Mouse (Mus musculus): ENCODE data around the gene Stat5b. TPM values are rescaled to one million over a fixed set of nuclear protein-coding genes. Genes with fewer than 3 reads are reported as not detected.
A peak's percentile ranks its signal among the peaks of the same experiment; 100 is the strongest.

Stat5b gene
- total RNA-seq, 1 experiment from 2014 or later, result 66.2 TPM

DNA sequence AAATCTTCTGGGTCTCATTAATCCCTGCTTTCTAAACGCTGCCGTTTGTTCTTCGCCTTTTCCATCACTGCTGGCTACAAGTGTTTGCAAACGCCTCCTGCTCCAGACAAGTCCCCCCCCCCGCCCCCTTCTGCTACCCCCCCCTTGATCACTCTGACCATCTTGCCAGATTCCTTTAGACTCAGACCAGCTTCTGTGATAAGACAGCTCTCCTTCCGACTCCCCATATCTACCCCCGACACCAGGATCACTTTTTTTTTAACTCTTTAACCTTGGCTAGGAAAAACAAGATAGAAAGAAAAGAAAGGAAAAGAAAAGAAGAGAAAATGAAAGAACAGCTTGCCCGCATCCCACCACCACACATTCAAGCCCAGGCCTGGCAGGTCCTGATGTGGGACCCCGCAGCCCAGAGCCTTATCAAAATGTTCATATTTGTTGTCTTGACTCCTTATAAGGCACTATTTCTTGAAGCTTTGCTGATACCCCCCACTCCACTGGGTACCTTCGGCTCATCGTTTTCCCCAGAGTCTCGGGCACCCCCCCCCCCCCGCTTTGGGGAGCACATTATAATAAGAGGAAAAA, 977 bp downstream of the Stat5b start:
- ATAC-seq (replicated peaks in 1 of 2; ENCODE audit: insufficient read depth in 1 of 2, low FRiP score in 2 of 2, low TSS enrichment in 1 of 2, low read depth in 1 of 2, poor library complexity in 2 of 2, severe bottlenecking in 2 of 2), result no peak

GRCm38 (mm10) chr11:100848789-100849379, 1.6 kb downstream of the Stat5b start:
- no peak for ATAC-seq (replicated peaks in 1 of 2; ENCODE audit: insufficient read depth in 1 of 2, low FRiP score in 2 of 2, low TSS enrichment in 1 of 2, low read depth in 1 of 2, poor library complexity in 2 of 2, severe bottlenecking in 2 of 2)

- ATAC-seq (replicated peaks in 1 of 2; ENCODE audit: insufficient read depth in 1 of 2, low FRiP score in 2 of 2, low TSS enrichment in 1 of 2, low read depth in 1 of 2, poor library complexity in 2 of 2, severe bottlenecking in 2 of 2), result peak in 1 of 2 experiments; percentile 23; a peak in 1 of 4 replicates
Observed at GRCm38 (mm10) chr11:100848080-100848479, 2.4 kb downstream of the Stat5b start.

DNA sequence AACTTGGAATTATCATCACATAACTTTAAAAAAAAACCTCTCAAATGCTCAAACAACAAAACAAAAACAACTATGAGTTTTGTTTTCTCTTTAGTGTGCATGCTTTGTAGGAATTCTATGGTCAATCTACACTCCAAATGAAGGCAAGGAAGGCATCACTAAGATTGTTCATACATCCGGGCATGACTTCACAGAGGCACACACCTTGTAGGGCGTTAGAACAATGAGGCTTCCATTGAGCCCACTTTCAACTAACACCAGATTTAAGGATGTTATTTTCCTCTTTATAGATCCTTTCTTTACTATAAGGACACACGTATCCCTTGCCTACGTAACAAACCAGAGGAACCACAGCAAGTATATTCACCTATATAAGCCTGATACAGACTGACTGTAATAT, 3.0 kb downstream of the Stat5b start:
- no peak for ATAC-seq (replicated peaks in 1 of 2; ENCODE audit: insufficient read depth in 1 of 2, low FRiP score in 2 of 2, low TSS enrichment in 1 of 2, low read depth in 1 of 2, poor library complexity in 2 of 2, severe bottlenecking in 2 of 2)

- ATAC-seq (replicated peaks in 1 of 2; ENCODE audit: insufficient read depth in 1 of 2, low FRiP score in 2 of 2, low TSS enrichment in 1 of 2, low read depth in 1 of 2, poor library complexity in 2 of 2, severe bottlenecking in 2 of 2), result no peak
Observed at GRCm38 (mm10) chr11:100845793-100846192, 4.7 kb downstream of the Stat5b start.

DNA sequence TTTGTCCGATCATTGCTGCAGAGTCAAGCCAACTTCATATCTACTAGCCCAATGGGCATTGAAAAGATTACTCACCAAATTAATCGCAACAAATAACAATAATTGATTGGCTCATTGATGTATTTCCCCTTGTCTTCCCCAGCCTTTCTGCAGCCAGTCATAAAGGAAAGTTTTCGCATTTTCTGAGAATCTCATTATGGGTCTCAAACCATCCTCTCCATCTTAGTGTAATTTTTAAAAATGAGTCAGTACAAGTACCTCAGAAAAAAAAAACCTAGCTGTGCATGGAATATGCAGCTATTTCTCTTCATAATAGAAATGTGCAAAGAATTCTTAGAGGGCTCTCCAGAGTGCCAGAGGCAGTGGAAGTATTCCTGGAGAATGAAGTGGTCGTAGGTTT, 6.4 kb downstream of the Stat5b start:
- ATAC-seq (replicated peaks in 1 of 2; ENCODE audit: insufficient read depth in 1 of 2, low FRiP score in 2 of 2, low TSS enrichment in 1 of 2, low read depth in 1 of 2, poor library complexity in 2 of 2, severe bottlenecking in 2 of 2), result no peak

- ATAC-seq (replicated peaks in 1 of 2; ENCODE audit: insufficient read depth in 1 of 2, low FRiP score in 2 of 2, low TSS enrichment in 1 of 2, low read depth in 1 of 2, poor library complexity in 2 of 2, severe bottlenecking in 2 of 2), result no peak
Observed at GRCm38 (mm10) chr11:100843070-100843669, 7.4 kb downstream of the Stat5b start.

- no peak for ATAC-seq (replicated peaks in 1 of 2; ENCODE audit: insufficient read depth in 1 of 2, low FRiP score in 2 of 2, low TSS enrichment in 1 of 2, low read depth in 1 of 2, poor library complexity in 2 of 2, severe bottlenecking in 2 of 2)
Observed at GRCm38 (mm10) chr11:100842025-100842424, 8.5 kb downstream of the Stat5b start.

DNA sequence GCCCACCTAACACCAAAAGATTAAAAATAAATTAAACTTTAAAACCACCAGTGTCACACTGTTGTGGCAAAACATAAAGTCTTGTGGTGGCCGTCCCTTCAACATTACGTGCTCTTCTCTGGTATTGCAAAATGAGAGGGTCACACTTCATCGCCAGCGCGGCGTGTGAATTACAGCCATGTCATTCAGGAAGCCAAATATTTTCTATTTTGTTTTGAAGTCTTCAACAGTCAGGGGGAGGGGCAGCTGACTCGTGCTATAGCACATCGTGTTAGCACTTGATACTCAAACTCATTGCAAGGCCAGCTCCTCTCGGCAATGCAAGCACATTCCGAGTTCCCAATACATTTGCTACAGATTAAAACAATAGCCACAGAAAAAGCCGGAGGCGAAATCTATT, 9.7 kb downstream of the Stat5b start:
- peak; percentile 81 to 83 for ATAC-seq (replicated peaks in 1 of 2; ENCODE audit: insufficient read depth in 1 of 2, low FRiP score in 2 of 2, low TSS enrichment in 1 of 2, low read depth in 1 of 2, poor library complexity in 2 of 2, severe bottlenecking in 2 of 2)

GRCm38 (mm10) chr11:100839523-100839922, 11.0 kb downstream of the Stat5b start:
- ATAC-seq (replicated peaks in 1 of 2; ENCODE audit: insufficient read depth in 1 of 2, low FRiP score in 2 of 2, low TSS enrichment in 1 of 2, low read depth in 1 of 2, poor library complexity in 2 of 2, severe bottlenecking in 2 of 2), result no peak

DNA sequence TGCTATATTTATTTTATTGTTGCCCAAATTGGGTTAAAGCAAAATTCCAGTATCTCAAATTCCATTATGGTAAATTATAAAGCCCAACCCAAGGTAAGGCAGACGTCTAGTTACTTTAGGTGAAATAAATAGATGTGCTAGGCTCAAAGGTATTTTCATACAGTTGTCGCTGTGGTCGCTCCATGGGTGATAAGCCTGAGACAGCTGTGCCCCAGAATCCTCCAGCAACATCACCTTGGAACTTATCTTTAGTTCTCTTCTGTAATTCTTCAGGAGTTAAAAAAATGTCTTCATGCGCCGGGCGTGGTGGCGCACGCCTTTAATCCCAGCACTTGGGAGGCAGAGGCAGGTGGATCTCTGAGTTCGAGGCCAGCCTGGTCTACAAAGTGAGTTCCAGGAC, 11.6 kb downstream of the Stat5b start:
- ATAC-seq (replicated peaks in 1 of 2; ENCODE audit: insufficient read depth in 1 of 2, low FRiP score in 2 of 2, low TSS enrichment in 1 of 2, low read depth in 1 of 2, poor library complexity in 2 of 2, severe bottlenecking in 2 of 2), result no peak

GRCm38 (mm10) chr11:100836923-100837702, 13.4 kb downstream of the Stat5b start:
- no peak for ATAC-seq (replicated peaks in 1 of 2; ENCODE audit: insufficient read depth in 1 of 2, low FRiP score in 2 of 2, low TSS enrichment in 1 of 2, low read depth in 1 of 2, poor library complexity in 2 of 2, severe bottlenecking in 2 of 2)

GRCm38 (mm10) chr11:100833466-100833865, 17.1 kb downstream of the Stat5b start:
- no peak for ATAC-seq (replicated peaks in 1 of 2; ENCODE audit: insufficient read depth in 1 of 2, low FRiP score in 2 of 2, low TSS enrichment in 1 of 2, low read depth in 1 of 2, poor library complexity in 2 of 2, severe bottlenecking in 2 of 2)

DNA sequence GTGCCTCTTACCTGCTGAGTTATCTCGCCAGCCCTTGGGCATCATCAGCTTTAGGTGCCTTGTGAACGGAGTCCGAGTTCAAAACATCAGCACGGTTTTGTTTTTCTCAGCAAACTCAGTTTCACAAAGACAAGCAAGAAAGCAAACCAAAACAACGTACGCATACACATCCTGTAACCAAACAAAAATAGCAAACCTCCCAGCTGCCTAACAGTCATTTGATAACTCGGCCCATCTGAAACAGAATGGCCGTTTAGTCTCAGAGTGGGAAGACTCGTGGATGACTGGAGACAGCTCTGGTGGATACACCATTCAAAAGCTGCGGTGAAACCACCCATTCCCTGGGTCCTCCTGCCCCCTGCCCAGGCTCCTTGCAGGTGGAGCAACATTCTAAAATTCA, 19.1 kb downstream of the Stat5b start:
- no peak for ATAC-seq (replicated peaks in 1 of 2; ENCODE audit: insufficient read depth in 1 of 2, low FRiP score in 2 of 2, low TSS enrichment in 1 of 2, low read depth in 1 of 2, poor library complexity in 2 of 2, severe bottlenecking in 2 of 2)

- no peak for ATAC-seq (replicated peaks in 1 of 2; ENCODE audit: insufficient read depth in 1 of 2, low FRiP score in 2 of 2, low TSS enrichment in 1 of 2, low read depth in 1 of 2, poor library complexity in 2 of 2, severe bottlenecking in 2 of 2)
Observed at GRCm38 (mm10) chr11:100829691-100830090, 20.8 kb downstream of the Stat5b start.

DNA sequence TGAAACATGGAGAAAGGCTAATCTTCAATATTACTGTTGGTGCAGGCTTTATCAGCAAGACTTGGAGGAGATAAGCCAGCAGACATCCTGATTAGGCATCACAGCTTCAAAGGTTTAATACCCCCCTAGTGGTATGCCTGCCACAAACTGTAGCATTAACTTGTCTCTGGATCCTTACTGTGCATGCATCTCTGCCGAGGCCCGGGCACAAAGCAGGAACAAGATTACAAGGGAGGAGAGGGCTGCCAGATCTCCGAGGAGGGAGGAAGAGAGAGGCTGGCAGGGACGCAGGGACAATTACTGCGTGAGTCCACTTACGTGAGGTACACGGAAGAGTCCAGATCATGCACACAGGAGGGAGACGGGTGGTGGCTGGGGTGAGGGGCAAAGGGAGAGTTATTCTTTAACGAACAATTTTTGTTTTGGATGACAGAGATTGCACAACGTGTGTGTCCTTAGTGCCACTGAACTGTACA, 21.8 kb downstream of the Stat5b start:
- peak in 1 of 2 experiments; percentile 52; a peak in 1 of 4 replicates for ATAC-seq (replicated peaks in 1 of 2; ENCODE audit: insufficient read depth in 1 of 2, low FRiP score in 2 of 2, low TSS enrichment in 1 of 2, low read depth in 1 of 2, poor library complexity in 2 of 2, severe bottlenecking in 2 of 2)

DNA sequence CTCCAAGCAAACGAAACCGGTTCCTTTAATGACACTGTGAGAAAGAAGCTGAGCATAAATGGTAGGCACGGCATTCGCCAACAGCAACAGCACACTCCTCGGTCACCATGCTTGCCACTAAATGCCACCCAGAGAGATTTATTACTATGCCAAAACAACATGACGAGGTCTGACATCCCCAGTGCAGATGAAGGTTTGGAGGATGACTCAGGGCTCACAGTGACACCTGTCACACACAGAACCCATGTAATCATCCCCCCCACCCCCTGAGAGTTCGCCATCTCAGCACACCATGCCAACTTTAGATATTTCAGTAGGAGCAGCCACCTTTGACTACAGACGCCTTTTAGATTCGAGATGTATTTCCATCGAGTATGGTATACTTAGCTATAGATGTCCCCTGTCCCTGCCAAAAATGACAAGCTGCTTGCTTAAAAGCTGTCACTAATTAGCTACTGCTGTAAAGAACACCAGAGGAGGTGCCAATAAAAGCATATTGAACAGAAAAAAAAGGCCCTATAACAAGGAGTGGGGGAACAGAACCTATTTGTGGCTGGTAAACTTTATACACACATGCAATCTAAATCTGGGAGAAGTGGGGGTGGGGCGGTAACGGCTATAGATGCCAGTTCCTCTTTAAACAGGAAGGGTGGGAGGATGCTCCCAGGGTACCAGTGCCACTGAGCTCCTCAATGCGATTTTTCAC, 24.2 kb downstream of the Stat5b start:
- peak; percentile 35 to 52; a peak in 3 of 4 replicates for ATAC-seq (replicated peaks in 1 of 2; ENCODE audit: insufficient read depth in 1 of 2, low FRiP score in 2 of 2, low TSS enrichment in 1 of 2, low read depth in 1 of 2, poor library complexity in 2 of 2, severe bottlenecking in 2 of 2)
